Mouse (Mus musculus): ENCODE data around the gene Lsm14b.

DNA sequence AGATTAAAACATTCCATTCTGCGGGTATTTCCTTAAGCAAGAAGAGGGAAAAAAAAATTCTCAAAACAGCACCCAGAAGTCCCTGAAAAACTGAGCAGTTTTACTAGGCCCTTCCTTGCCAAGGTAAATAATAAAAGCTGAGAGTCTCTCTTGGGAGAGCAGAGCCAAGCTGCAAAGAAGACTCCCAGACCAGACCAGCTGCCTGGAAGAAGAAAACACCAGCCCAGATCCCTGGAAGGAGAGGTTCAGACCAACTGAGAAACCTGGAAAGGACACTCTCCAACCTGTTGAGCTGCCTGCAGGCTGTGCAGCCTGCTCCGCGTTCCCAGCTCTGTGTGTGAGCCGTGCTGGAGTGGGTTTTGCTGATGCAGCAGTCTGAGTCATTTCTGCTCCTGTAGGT is 7.2 kb upstream of the Lsm14b start:
- TF ChIP-seq CTCF (IDR thresholded peaks at IDR 0.05; ENCODE audit: low read depth) (no peak), EP300 (optimal IDR thresholded peaks at IDR 0.05) (no peak)
